Mouse (Mus musculus) natural killer cell, adult 2 months (primary cell): ENCODE data around the gene Shank2.

Source experiments
- DNase-seq, 2 experiments: peaks; one replicate each; pipeline ENCODE4 v3.0.0; 2022; ENCODE audit warnings: low spot score in 2 of 2

Gene Shank2

DNA sequence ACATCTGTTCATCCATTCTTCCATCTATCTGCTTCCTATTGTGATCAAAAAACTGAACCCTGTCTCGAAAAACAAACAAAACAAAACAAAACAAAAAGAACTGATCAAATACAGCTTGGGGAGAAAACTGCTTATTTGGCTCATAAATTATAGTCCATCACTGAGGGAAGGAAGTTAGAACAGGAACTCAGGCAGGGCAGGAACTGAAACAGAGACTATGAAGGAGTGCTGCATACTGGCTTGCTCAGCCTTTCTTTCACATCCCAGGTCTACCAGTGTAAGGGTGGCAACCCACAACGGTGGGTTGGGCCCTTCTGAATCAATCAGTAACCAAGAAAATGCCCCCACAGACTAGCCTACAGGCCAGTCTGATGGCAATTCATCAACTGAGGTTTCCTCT lies 469.4 kb downstream of the Shank2 start:
- no peak for DNase-seq

DNA sequence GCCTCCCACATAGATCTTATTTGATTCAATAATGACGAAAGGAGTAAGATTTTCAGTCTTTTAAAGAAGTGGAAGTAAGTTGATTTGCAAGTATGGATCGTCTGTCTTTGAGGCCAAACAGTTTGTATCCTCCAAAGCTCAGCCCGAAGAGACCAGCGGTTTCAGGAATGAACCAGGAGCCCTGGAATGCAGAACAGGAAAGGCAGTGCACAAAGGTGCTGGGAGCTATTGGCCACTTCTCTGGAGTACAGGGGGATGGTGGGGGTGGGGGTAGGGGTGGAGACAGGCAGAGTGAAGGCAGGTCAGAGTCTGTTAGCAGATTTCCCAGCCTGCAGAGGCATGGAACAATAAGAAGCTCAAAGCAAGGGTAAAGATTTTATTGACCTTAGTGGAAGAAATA lies 471.8 kb downstream of the Shank2 start:
- no peak for DNase-seq
